Mouse (Mus musculus) hindbrain, embryonic 14.5 days (tissue): ENCODE data around the gene Ptges. TPM values are rescaled to one million over a fixed set of nuclear protein-coding genes. Genes with fewer than 3 reads are reported as not detected.

Source experiments
- ATAC-seq: fragments of 200-750 bp; cut with Nextera tagmentation; 2 replicates; pipeline ENCODE4 v1.8.0; 2017; ENCODE audit warnings: moderate number of reproducible peaks, mild to moderate bottlenecking, moderate TSS enrichment, moderate library complexity; ENCODE audit not compliant: low FRiP score
- DNase-seq: peaks from one replicate; pipeline ENCODE4 v3.0.0-alpha.2; 2015; ENCODE audit warnings: low spot score
- H3K27ac ChIP-seq: fragments of 300-500 bp; sonication (generic); 2 replicates; pipeline ENCODE4 v1.5.1; 2014; ENCODE audit warnings: mild to moderate bottlenecking, moderate library complexity
- H3K27me3 ChIP-seq: fragments of 300-500 bp; sonication (generic); 2 replicates; pipeline ENCODE4 v1.6.1; 2014; ENCODE audit warnings: mild to moderate bottlenecking, low read length, mixed read lengths; ENCODE audit not compliant: control insufficient read depth, insufficient read depth
- H3K36me3 ChIP-seq: fragments of 300-500 bp; sonication (generic); replicated peaks from 2 replicates; pipeline ENCODE4 v1.6.1; 2014; ENCODE audit not compliant: control insufficient read depth, insufficient read depth
- H3K4me1 ChIP-seq: fragments of 300-500 bp; sonication (generic); replicated peaks from 2 replicates; pipeline ENCODE4 v1.6.1; 2014; ENCODE audit warnings: antibody characterized with exemption, low read length, mixed read lengths; ENCODE audit not compliant: control insufficient read depth, insufficient read depth
- H3K4me2 ChIP-seq: fragments of 300-500 bp; sonication (generic); replicated peaks from 2 replicates; pipeline ENCODE4 v1.6.1; 2014; ENCODE audit warnings: mild to moderate bottlenecking, moderate library complexity
- H3K4me3 ChIP-seq: fragments of 300-500 bp; sonication (generic); replicated peaks from 2 replicates; pipeline ENCODE4 v1.5.1; 2014; ENCODE audit warnings: mild to moderate bottlenecking, low read length
- H3K9ac ChIP-seq: fragments of 300-500 bp; sonication (generic); 2 replicates; pipeline ENCODE4 v1.6.1; 2014
- H3K9me3 ChIP-seq: fragments of 300-500 bp; sonication (generic); 2 replicates; pipeline ENCODE4 v1.6.1; 2016; ENCODE audit warnings: low read length; ENCODE audit not compliant: control insufficient read depth
- WGBS: fragments of 180-500 bp; shearing (Covaris S2); extraction: QIAGEN DNeasy Blood & Tissue Kit; methylation state at CpG from one replicate; pipeline ENCODE4 v1.1.7; 2014; 5-methylcytosine and 5-hydroxymethylcytosine counted together
- polyA plus RNA-seq: library from polyadenylated mRNA; unstranded; fragments of >200 nt; fragmentation: Nextera tagmentation; extraction: Ambion mirVana; gene quantifications from 2 replicates; pipeline ENCODE4 v1.2.1, GENCODE M21; 2014

Ptges gene
- polyA plus RNA-seq, 1 experiment from 2014 or later: 3.7 TPM

GRCm38 (mm10) chr2:30905906-30906305 lies 23.8 kb downstream of the Ptges start:
- Histone ChIP-seq H3K4me1 (peaks cover 11% of the 10 kb centered on the region; the same call in 1 of the 2 replicates), H3K27ac (no peak overlapping the region), H3K4me2 (no peak overlapping the region), H3K9me3 (no peaks in the 10 kb centered on the region), H3K9ac (no peak overlapping the region), H3K36me3 (no peaks in the 10 kb centered on the region), H3K4me3 (no peak overlapping the region), H3K27me3 (peaks cover 5% of the 10 kb centered on the region)
- DNase-seq (no peak), ATAC-seq (no peak)
- WGBS: 68% methylated on average over 8 of the region's 8 CpGs

- no peak overlapping the region for H3K27ac ChIP-seq
- peaks cover 11% of the 10 kb centered on the region; the same call in 1 of the 2 replicates for H3K4me1 ChIP-seq
- DNase-seq (no peak), ATAC-seq (no peak)
- no peaks in the 10 kb centered on the region for H3K36me3 ChIP-seq
- whole genome bisulfite sequencing: 85% methylated on average over 7 of the region's 7 CpGs
- H3K4me2 ChIP-seq: no peak overlapping the region
- no peak overlapping the region for H3K4me3 ChIP-seq
- peaks cover 5% of the 10 kb centered on the region for H3K27me3 ChIP-seq
- H3K9ac ChIP-seq: no peak overlapping the region
- H3K9me3 ChIP-seq: no peaks in the 10 kb centered on the region
Measured at GRCm38 (mm10) chr2:30904991-30905390, 24.7 kb downstream of the Ptges start.

GRCm38 (mm10) chr2:30904231-30904630 lies 25.4 kb downstream of the Ptges start:
- Histone ChIP-seq H3K4me2 (no peak overlapping the region), H3K27ac (no peak overlapping the region), H3K9me3 (no peaks in the 10 kb centered on the region), H3K4me3 (no peak overlapping the region), H3K4me1 (peaks cover 11% of the 10 kb centered on the region; the same call in 1 of the 2 replicates), H3K9ac (no peak overlapping the region), H3K36me3 (no peaks in the 10 kb centered on the region), H3K27me3 (peaks cover 5% of the 10 kb centered on the region)
- ATAC-seq (no peak), DNase-seq (no peak)
- 88% methylated on average over 6 of the region's 6 CpGs for WGBS

DNA sequence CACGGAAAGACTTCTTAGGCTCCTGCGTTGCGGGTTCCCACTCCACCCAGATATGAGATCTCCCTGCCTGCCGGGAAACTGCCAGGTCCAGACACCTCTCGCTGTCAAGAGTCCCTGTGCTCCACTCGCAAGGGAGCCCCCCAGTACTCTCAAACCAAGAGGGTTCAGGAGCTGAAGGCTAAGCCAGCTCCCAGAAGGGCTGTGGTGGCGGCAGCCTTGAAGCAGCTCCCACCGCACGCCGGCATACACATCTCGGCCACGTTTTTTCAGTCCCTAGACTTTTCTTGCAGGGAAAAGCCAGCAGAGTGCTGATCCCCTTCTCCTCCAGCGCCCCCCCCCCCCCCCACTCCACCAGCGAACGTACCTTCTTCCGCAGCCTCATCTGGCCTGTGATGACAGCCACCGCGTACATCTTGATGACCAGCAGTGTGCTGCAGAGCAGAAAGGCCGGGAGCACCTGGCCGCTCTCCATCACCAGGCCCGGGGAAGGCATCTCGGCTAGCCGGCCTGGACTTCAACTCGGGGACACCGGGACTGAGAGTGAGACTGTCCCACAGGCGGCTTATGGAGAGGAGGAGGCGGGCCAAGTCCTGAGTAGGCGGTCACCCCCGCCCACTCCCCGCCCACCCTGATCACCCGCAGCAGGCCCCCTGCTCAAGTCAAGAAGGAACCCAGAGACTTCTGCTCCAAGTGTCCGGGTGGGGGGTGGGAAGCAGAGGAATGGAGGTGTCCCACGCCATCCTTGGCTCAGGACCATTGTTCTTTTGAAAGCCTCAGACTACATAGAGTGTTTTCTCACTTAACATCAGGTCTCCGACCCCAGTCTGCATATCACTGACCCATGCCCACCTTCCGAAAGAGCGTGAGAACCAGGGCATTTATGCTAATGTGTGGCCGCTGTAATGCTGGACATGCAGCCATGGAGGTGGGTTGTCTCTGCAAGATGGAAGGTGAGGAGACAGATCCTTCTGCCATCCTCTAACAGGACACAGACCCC lies 26.6 kb downstream of the Ptges start:
- Histone ChIP-seq H3K4me3 (peak overlapping the region; percentile 26), H3K4me1 (peaks cover 11% of the 10 kb centered on the region; the same call in 1 of the 2 replicates), H3K9me3 (no peaks in the 10 kb centered on the region), H3K4me2 (peak overlapping the region; percentile 51), H3K36me3 (no peaks in the 10 kb centered on the region), H3K27me3 (peaks cover 5% of the 10 kb centered on the region), H3K27ac (no peak overlapping the region), H3K9ac (peak overlapping the region; percentile 44)
- WGBS: 9% methylated on average over 36 of the region's 37 CpGs
- ATAC-seq (no peak), DNase-seq (no peak)

- Histone ChIP-seq H3K27me3 (peaks cover 5% of the 10 kb centered on the region), H3K4me3 (peak overlapping the region; percentile 26), H3K36me3 (no peaks in the 10 kb centered on the region), H3K4me2 (peak overlapping the region; percentile 51), H3K9me3 (no peaks in the 10 kb centered on the region), H3K27ac (no peak overlapping the region), H3K4me1 (peaks cover 11% of the 10 kb centered on the region; the same call in 1 of the 2 replicates), H3K9ac (0 out of 2 replicates have a peak overlapping the region, but pooled peaks have one; percentile 44)
- ATAC-seq: no peak
- WGBS: 21% methylated on average over 8 of the region's 8 CpGs
- no peak for DNase-seq
Measured at GRCm38 (mm10) chr2:30902256-30902655, 27.4 kb downstream of the Ptges start.

GRCm38 (mm10) chr2:30901646-30902160 lies 28.0 kb downstream of the Ptges start:
- H3K27ac ChIP-seq: no peak overlapping the region
- no peaks in the 10 kb centered on the region for H3K9me3 ChIP-seq
- WGBS: 62% methylated on average over 6 of the region's 6 CpGs
- DNase-seq (no peak), ATAC-seq (no peak)
- peaks cover 5% of the 10 kb centered on the region for H3K27me3 ChIP-seq
- H3K9ac ChIP-seq: no peak overlapping the region
- no peak overlapping the region for H3K4me3 ChIP-seq
- H3K4me1 ChIP-seq: peaks cover 11% of the 10 kb centered on the region; the same call in 1 of the 2 replicates
- peak overlapping the region; percentile 51 for H3K4me2 ChIP-seq
- H3K36me3 ChIP-seq: no peaks in the 10 kb centered on the region

GRCm38 (mm10) chr2:30899397-30900069 lies 30.1 kb downstream of the Ptges start:
- 89% methylated on average over 14 of the region's 14 CpGs for WGBS
- peaks cover 11% of the 10 kb centered on the region; the same call in 1 of the 2 replicates for H3K4me1 ChIP-seq
- no peaks in the 10 kb centered on the region for H3K9me3 ChIP-seq
- no peak overlapping the region for H3K4me2 ChIP-seq
- H3K4me3 ChIP-seq: no peak overlapping the region
- no peak overlapping the region for H3K9ac ChIP-seq
- no peak overlapping the region for H3K27ac ChIP-seq
- ATAC-seq (no peak), DNase-seq (no peak)
- H3K36me3 ChIP-seq: no peaks in the 10 kb centered on the region
- peaks cover 5% of the 10 kb centered on the region for H3K27me3 ChIP-seq

GRCm38 (mm10) chr2:30897291-30897690 lies 32.4 kb downstream of the Ptges start:
- no peak overlapping the region for H3K4me2 ChIP-seq
- peaks cover 1% of the 10 kb centered on the region; the same call in 1 of the 2 replicates for H3K4me1 ChIP-seq
- peaks cover 2% of the 10 kb centered on the region for H3K27me3 ChIP-seq
- DNase-seq (no peak), ATAC-seq (no peak)
- no peak overlapping the region for H3K4me3 ChIP-seq
- no peak overlapping the region for H3K9ac ChIP-seq
- no peaks in the 10 kb centered on the region for H3K36me3 ChIP-seq
- H3K27ac ChIP-seq: no peak overlapping the region
- WGBS: 35% methylated on average over 6 of the region's 6 CpGs
- H3K9me3 ChIP-seq: no peaks in the 10 kb centered on the region

- H3K4me3 ChIP-seq: no peak overlapping the region
- H3K9ac ChIP-seq: no peak overlapping the region
- no peak for DNase-seq
- no peak overlapping the region for H3K27ac ChIP-seq
- ATAC-seq: no peak
- no peaks in the 10 kb centered on the region for H3K9me3 ChIP-seq
- no peak overlapping the region for H3K4me2 ChIP-seq
- no peaks in the 10 kb centered on the region for H3K27me3 ChIP-seq
- 88% methylated on average over 7 of the region's 7 CpGs for WGBS
- H3K36me3 ChIP-seq: no peaks in the 10 kb centered on the region
- no peaks in the 10 kb centered on the region for H3K4me1 ChIP-seq
Measured at GRCm38 (mm10) chr2:30893946-30894345, 35.7 kb downstream of the Ptges start.
